Mouse (Mus musculus): ENCODE results near the gene Mrpl52.

Gene Mrpl52

DNA sequence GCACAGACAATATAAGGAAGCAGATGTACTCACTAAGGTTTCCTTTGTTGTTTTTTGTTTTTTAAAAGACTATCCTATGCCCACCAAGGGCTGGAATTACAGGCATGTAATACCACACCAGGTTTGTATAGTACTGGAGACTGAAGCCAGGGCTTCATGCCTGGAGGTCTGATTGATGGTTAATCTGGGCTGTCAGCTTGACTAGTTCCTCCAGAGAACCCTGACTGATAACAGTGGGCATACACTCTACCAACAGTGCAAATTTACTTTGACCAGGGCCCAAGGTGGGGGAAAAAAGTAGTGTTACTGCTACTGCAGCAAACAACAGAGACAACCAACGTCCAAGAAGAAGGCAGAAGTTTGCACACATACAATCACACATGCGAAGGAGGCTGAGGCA lies 44.8 kb downstream of the Mrpl52 start:
- DNase-seq (ENCODE audit: low spot score), result no peak

DNA sequence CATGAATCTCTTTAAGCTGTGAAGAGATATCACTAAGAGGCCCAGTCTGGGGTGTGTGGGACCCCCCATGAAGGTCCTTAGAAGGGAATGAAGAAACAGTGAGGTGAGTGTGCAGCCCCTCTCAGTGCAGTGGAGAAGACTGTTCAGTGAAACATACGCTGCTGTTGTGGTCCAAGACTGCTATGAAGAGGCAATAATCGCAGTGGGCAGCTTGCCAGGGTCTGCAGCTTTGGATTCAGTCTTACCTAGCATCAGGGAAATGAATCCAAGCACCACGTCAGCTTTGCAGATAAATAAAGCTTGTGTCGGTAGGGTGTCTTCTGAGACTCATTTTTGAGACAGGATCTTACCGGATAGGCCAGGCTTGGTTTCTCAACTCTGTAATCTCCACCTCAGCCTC lies 46.0 kb downstream of the Mrpl52 start:
- DNase-seq (ENCODE audit: low spot score), result no peak

DNA sequence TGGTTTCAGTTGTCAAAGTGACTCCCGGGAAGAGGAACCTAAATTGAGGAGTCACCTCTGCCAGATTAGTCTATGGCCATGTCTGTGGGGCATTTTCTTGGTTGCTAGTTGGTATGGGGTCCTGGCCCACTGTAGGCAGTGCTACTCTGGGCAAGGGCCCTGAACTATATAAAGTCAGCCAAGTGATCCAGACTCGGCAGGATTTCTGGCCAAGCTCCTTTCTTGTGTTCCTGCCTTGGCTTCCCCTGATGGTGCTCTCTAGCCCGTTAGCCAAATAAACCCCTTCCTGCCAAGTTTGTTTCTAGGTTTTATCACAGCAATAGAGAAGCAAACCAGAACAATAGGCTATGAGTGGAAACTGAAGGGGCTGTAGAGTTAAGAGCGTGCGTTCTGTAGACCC lies 48.0 kb downstream of the Mrpl52 start:
- no peak for DNase-seq (ENCODE audit: low spot score)

DNA sequence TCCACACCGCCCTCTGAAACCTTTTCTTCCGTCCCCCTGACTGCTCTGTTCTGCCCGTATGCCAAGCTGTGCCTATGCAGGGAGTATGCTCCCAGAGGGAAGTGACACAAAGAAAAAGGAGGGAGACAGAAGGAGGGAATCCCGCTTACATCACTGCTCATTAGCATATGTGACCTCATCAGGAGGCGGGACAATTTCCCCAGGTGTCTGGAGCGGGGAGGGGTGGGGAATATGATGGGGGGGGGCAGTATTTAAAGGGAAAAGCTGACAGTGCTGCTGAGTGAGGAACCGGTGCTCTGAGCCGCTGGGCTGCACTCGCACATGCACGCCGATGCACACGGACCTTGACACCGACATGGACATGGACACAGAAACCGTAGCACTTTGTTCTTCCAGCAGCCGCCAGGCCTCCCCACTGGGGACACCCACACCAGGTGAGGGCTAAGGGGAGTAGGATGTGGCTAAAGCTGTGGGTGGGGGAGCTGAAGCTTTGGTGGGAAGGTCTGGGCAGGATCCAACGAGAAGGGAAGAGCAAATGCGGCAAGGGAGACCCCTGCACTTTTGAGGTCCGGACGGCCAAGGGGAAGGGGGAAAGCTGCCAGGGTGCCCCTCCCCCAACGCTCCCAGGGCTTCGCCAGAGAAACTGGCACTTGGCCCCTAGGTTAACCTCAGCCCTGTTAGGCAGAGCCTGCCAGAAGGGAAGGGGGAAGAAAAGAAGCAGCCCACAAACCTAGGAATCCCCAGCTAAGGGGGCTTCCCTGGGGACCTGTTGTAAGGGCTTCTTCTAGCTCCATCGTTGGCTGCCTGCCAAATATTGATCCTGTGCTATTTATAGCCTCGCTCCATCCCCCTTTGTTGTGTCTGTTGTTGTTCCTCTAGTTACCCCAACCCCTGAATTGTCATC lies 49.5 kb downstream of the Mrpl52 start, which contains the start of gene Rem2:
Gene Rem2, plus strand, starts transcription at position 160 of the 904 bp plus-strand sequence.
- peak; percentile 22 for DNase-seq (ENCODE audit: low spot score)

DNA sequence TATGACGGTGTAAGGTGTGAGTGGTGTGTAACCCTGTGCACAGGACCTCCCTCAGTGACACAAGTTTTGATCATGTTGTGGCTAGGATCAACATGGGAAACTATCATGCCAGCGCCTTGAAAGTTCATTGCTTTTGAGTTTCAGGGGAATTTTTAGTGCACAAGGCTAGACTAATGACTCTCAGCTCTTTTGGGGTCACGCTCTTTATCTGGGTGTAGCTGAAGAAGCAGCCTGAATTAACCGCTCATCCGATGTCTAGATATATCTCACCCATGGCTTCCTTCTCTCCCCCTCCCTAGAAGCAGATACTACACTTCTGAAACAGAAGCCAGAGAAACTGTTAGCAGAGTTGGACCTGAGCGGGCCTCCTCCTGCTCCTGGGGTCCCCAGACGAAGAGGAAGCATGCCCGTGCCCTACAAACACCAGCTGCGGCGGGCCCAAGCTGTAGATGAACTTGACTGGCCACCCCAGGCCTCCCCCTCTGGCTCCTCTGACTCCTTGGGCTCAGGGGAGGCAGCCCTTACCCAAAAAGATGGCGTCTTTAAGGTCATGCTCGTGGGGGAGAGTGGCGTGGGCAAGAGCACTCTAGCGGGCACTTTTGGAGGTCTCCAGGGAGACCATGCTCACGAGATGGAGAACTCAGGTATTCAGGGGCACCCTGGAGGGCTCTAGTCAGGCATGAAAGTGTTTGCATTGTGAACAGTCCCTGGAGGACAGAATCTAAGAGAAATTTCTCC lies 50.6 kb downstream of the Mrpl52 start:
- no peak for DNase-seq (ENCODE audit: low spot score)

Data from ovary, postnatal 14 days (tissue).